Mouse (Mus musculus): Measurements from ENCODE around the gene Lhx4. TPM values are rescaled to one million over a fixed set of nuclear protein-coding genes. Genes with fewer than 3 reads are reported as not detected.

The Lhx4 gene
- 3.5 and 5.0 TPM in 2 replicates for polyA plus RNA-seq (2015; fragmentation: Nextera tagmentation; extraction: Ambion mirVana)

- no peak within 1 kb of the TSS for H3K4me3 ChIP-seq (replicated peaks)
- peaks cover 81% of the 10 kb centered on the region for H3K27me3 ChIP-seq (replicated peaks)
- no peaks in the 10 kb centered on the region for H3K36me3 ChIP-seq
- ATAC-seq (ENCODE audit: low FRiP score), result no peak
- no peak within 1 kb of the TSS for H3K9ac ChIP-seq (replicated peaks)
- H3K27ac ChIP-seq (replicated peaks), result no peak within 1 kb of the TSS
- H3K4me1 ChIP-seq, result no peaks in the 10 kb centered on the region
- no peaks in the 10 kb centered on the region for H3K9me3 ChIP-seq (replicated peaks)
- 58% methylated on average over 6 of the region's 6 CpGs for WGBS
- no peak within 1 kb of the TSS for H3K4me2 ChIP-seq
These were observed at the start of gene Lhx4 for GRCm38 (mm10) chr1:155751484-155752255. Gene Lhx4, minus strand, starts transcription at chr1:155751684.

- Histone ChIP-seq H3K9me3 (replicated peaks) (no peaks in the 10 kb centered on the region), H3K4me1 (no peaks in the 10 kb centered on the region), H3K9ac (replicated peaks) (no peak overlapping the region), H3K27ac (replicated peaks) (no peak overlapping the region), H3K36me3 (peaks cover 22% of the 10 kb centered on the region), H3K27me3 (replicated peaks) (no peaks in the 10 kb centered on the region), H3K4me3 (replicated peaks) (no peak overlapping the region), H3K4me2 (no peak overlapping the region)
- no peak for ATAC-seq (ENCODE audit: low FRiP score)
- 91% methylated on average over 4 of the region's 4 CpGs for WGBS
These were observed 46.5 kb upstream of the Lhx4 start for GRCm38 (mm10) chr1:155798000-155798399.

- H3K4me2 ChIP-seq, result no peak overlapping the region
- no peak overlapping the region for H3K4me3 ChIP-seq (replicated peaks)
- no peak overlapping the region for H3K9ac ChIP-seq (replicated peaks)
- no peak overlapping the region for H3K27ac ChIP-seq (replicated peaks)
- no peaks in the 10 kb centered on the region for H3K4me1 ChIP-seq
- no peak for ATAC-seq (ENCODE audit: low FRiP score)
- no peaks in the 10 kb centered on the region for H3K9me3 ChIP-seq (replicated peaks)
- H3K27me3 ChIP-seq (replicated peaks), result no peaks in the 10 kb centered on the region
- H3K36me3 ChIP-seq, result peaks cover 21% of the 10 kb centered on the region
- 82% methylated on average over 4 of the region's 4 CpGs for WGBS
These were observed 45.9 kb upstream of the Lhx4 start for GRCm38 (mm10) chr1:155797425-155797824.

GRCm38 (mm10) chr1:155796757-155797405 lies 45.4 kb upstream of the Lhx4 start:
- 82% methylated on average over 11 of the region's 11 CpGs for WGBS
- H3K27ac ChIP-seq (replicated peaks), result no peak overlapping the region
- H3K4me3 ChIP-seq (replicated peaks), result no peak overlapping the region
- H3K9me3 ChIP-seq (replicated peaks), result no peaks in the 10 kb centered on the region
- H3K9ac ChIP-seq (replicated peaks), result no peak overlapping the region
- no peaks in the 10 kb centered on the region for H3K4me1 ChIP-seq
- no peak overlapping the region for H3K4me2 ChIP-seq
- no peaks in the 10 kb centered on the region for H3K27me3 ChIP-seq (replicated peaks)
- no peak for ATAC-seq (ENCODE audit: low FRiP score)
- H3K36me3 ChIP-seq, result peaks cover 20% of the 10 kb centered on the region

GRCm38 (mm10) chr1:155795791-155796233 lies 44.3 kb upstream of the Lhx4 start:
- H3K27ac ChIP-seq (replicated peaks), result no peak overlapping the region

GRCm38 (mm10) chr1:155794855-155795254 lies 43.4 kb upstream of the Lhx4 start:
- peaks cover 15% of the 10 kb centered on the region for H3K36me3 ChIP-seq
- WGBS, result 89% methylated on average over 6 of the region's 6 CpGs
- ATAC-seq (ENCODE audit: low FRiP score), result no peak
- H3K27me3 ChIP-seq (replicated peaks), result no peaks in the 10 kb centered on the region
- H3K9ac ChIP-seq (replicated peaks), result no peak overlapping the region
- H3K9me3 ChIP-seq (replicated peaks), result no peaks in the 10 kb centered on the region
- H3K4me2 ChIP-seq, result no peak overlapping the region
- H3K27ac ChIP-seq (replicated peaks), result no peak overlapping the region
- H3K4me3 ChIP-seq (replicated peaks), result no peak overlapping the region
- peaks cover 10% of the 10 kb centered on the region for H3K4me1 ChIP-seq

More at GRCm38 (mm10) chr1:155795791-155796233, 44.3 kb upstream of the Lhx4 start:
- no peak overlapping the region for H3K4me3 ChIP-seq (replicated peaks)
- peaks cover 17% of the 10 kb centered on the region for H3K36me3 ChIP-seq
- H3K4me2 ChIP-seq, result no peak overlapping the region
- H3K4me1 ChIP-seq, result 0 out of 2 replicates have a peak, but pooled peaks cover under 1% of the 10 kb centered on the region
- H3K9me3 ChIP-seq (replicated peaks), result no peaks in the 10 kb centered on the region
- H3K9ac ChIP-seq (replicated peaks), result no peak overlapping the region
- WGBS, result 96% methylated on average over 5 of the region's 5 CpGs
- no peaks in the 10 kb centered on the region for H3K27me3 ChIP-seq (replicated peaks)
- ATAC-seq (ENCODE audit: low FRiP score), result no peak

- H3K4me1 ChIP-seq, result peaks cover 10% of the 10 kb centered on the region
- H3K4me3 ChIP-seq (replicated peaks), result no peak overlapping the region
- no peak overlapping the region for H3K27ac ChIP-seq (replicated peaks)
- H3K9me3 ChIP-seq (replicated peaks), result no peaks in the 10 kb centered on the region
- 62% methylated on average over 5 of the region's 5 CpGs for WGBS
- no peaks in the 10 kb centered on the region for H3K27me3 ChIP-seq (replicated peaks)
- H3K9ac ChIP-seq (replicated peaks), result no peak overlapping the region
- no peak overlapping the region for H3K4me2 ChIP-seq
- H3K36me3 ChIP-seq, result peaks cover 33% of the 10 kb centered on the region
- no peak for ATAC-seq (ENCODE audit: low FRiP score)
These were observed 40.4 kb upstream of the Lhx4 start for GRCm38 (mm10) chr1:155791919-155792318.

GRCm38 (mm10) chr1:155790111-155790974 lies 38.9 kb upstream of the Lhx4 start:
- peaks cover 10% of the 10 kb centered on the region for H3K4me1 ChIP-seq
- H3K9ac ChIP-seq (replicated peaks), result no peak overlapping the region
- WGBS, result 31% methylated on average over 16 of the region's 16 CpGs

GRCm38 (mm10) chr1:155785886-155786285 lies 34.4 kb upstream of the Lhx4 start:
- Histone ChIP-seq H3K4me1 (peaks cover 15% of the 10 kb centered on the region), H3K9me3 (replicated peaks) (no peaks in the 10 kb centered on the region), H3K27me3 (replicated peaks) (peaks cover 20% of the 10 kb centered on the region), H3K4me3 (replicated peaks) (no peak overlapping the region), H3K9ac (replicated peaks) (no peak overlapping the region), H3K36me3 (peaks cover 38% of the 10 kb centered on the region), H3K4me2 (no peak overlapping the region), H3K27ac (replicated peaks) (no peak overlapping the region)
- no peak for ATAC-seq (ENCODE audit: low FRiP score)
- 57% methylated on average over 7 of the region's 7 CpGs for WGBS

More at GRCm38 (mm10) chr1:155790111-155790974, 38.9 kb upstream of the Lhx4 start:
- peaks cover 5% of the 10 kb centered on the region; the same call in 1 of the 2 replicates for H3K27me3 ChIP-seq (replicated peaks)
- H3K9me3 ChIP-seq (replicated peaks), result no peaks in the 10 kb centered on the region
- no peak overlapping the region for H3K4me2 ChIP-seq
- H3K27ac ChIP-seq (replicated peaks), result peak overlapping the region; percentile 74
- H3K36me3 ChIP-seq, result peaks cover 41% of the 10 kb centered on the region
- peak; percentile 63; the same call in 1 of the 2 replicates for ATAC-seq (ENCODE audit: low FRiP score)
- no peak overlapping the region for H3K4me3 ChIP-seq (replicated peaks)

GRCm38 (mm10) chr1:155784343-155785205 lies 33.1 kb upstream of the Lhx4 start:
- peak overlapping the region; percentile 31 for H3K4me2 ChIP-seq

More at GRCm38 (mm10) chr1:155784343-155785205, 33.1 kb upstream of the Lhx4 start:
- Histone ChIP-seq H3K9ac (replicated peaks) (no peak overlapping the region), H3K4me3 (replicated peaks) (no peak overlapping the region), H3K4me1 (peaks cover 5% of the 10 kb centered on the region), H3K9me3 (replicated peaks) (no peaks in the 10 kb centered on the region), H3K36me3 (peaks cover 41% of the 10 kb centered on the region), H3K27ac (replicated peaks) (no peak overlapping the region), H3K27me3 (replicated peaks) (peaks cover 20% of the 10 kb centered on the region)
- 32% methylated on average over 19 of the region's 19 CpGs for WGBS
- ATAC-seq (ENCODE audit: low FRiP score), result peak; percentile 50; the same call in 1 of the 2 replicates

All from neural tube, embryonic 15.5 days (tissue).